Mouse (Mus musculus) lung, adult 18-20 months (tissue): ENCODE measurements around the gene Prps2.
"Not testable (repeated sequence)": the region's sequence is repeated elsewhere in the genome, so short reads cannot be mapped to it uniquely, and the experiment has no call there.

Experiments
- DNase-seq, 2 experiments: peaks; one replicate each; pipeline ENCODE4 v3.0.0; 2022; ENCODE audit warnings: mixed read lengths in 2 of 2

The Prps2 gene

GRCm38 (mm10) chrX:167321233-167321806 is 61.2 kb downstream of the Prps2 start:
- DNase-seq = no peak

- peak in 1 of 2 experiments; percentile 11 for DNase-seq
These were observed 63.6 kb downstream of the Prps2 start for GRCm38 (mm10) chrX:167318819-167319396.

- no peak for DNase-seq
These were observed 66.8 kb downstream of the Prps2 start for GRCm38 (mm10) chrX:167315766-167316165.

GRCm38 (mm10) chrX:167315093-167315726 is 67.3 kb downstream of the Prps2 start:
- no peak for DNase-seq

GRCm38 (mm10) chrX:167302061-167302460 is 80.5 kb downstream of the Prps2 start:
- DNase-seq = not testable (repeated sequence)
